Mouse (Mus musculus) forebrain, embryonic 14.5 days (tissue): ENCODE results near the gene Trp53rkb. TPM values are rescaled to one million over a fixed set of nuclear protein-coding genes. Genes with fewer than 3 reads are reported as not detected.
"Not testable (repeated sequence)": the region's sequence is repeated elsewhere in the genome, so short reads cannot be mapped to it uniquely, and the experiment has no call there.

Experiments
- ATAC-seq: fragments of 200-750 bp; cut with Nextera tagmentation; 2 replicates; pipeline ENCODE4 v1.8.0; 2017; ENCODE audit warnings: mild to moderate bottlenecking, moderate library complexity
- DNase-seq: peaks from one replicate; pipeline ENCODE4 v3.0.0-alpha.2; 2015; ENCODE audit warnings: low spot score
- H3K27ac ChIP-seq: fragments of 300-500 bp; sonication (generic); 2 replicates; pipeline ENCODE4 v1.5.1; 2014; ENCODE audit warnings: low read depth, mild to moderate bottlenecking, control low read depth, low read length, moderate library complexity
- H3K27me3 ChIP-seq: fragments of 300-500 bp; sonication (generic); replicated peaks from 2 replicates; pipeline ENCODE4 v1.6.1; 2014; ENCODE audit warnings: low read length, control low read depth, mixed read lengths; ENCODE audit not compliant: control insufficient read depth, insufficient read depth
- H3K36me3 ChIP-seq: fragments of 300-500 bp; sonication (generic); 2 replicates; pipeline ENCODE4 v1.6.1; 2014; ENCODE audit warnings: low read length, control low read depth; ENCODE audit not compliant: control insufficient read depth, insufficient read depth
- H3K4me1 ChIP-seq: fragments of 300-500 bp; sonication (generic); 2 replicates; pipeline ENCODE4 v1.6.1; 2014; ENCODE audit warnings: antibody characterized with exemption, low read length, control low read depth; ENCODE audit not compliant: control insufficient read depth, insufficient read depth
- H3K4me2 ChIP-seq: fragments of 300-500 bp; sonication (generic); 2 replicates; pipeline ENCODE4 v1.6.1; 2014; ENCODE audit warnings: mild to moderate bottlenecking, control low read depth, low read length
- H3K4me3 ChIP-seq: fragments of 300-500 bp; sonication (generic); 2 replicates; pipeline ENCODE4 v1.5.1; 2014; ENCODE audit warnings: low read depth, low read length, control low read depth
- H3K9ac ChIP-seq: fragments of 300-500 bp; sonication (generic); 2 replicates; pipeline ENCODE4 v1.6.1; 2014; ENCODE audit warnings: mild to moderate bottlenecking, low read length, control low read depth, moderate library complexity
- H3K9me3 ChIP-seq: fragments of 300-500 bp; sonication (generic); replicated peaks from 2 replicates; pipeline ENCODE4 v1.6.1; 2016; ENCODE audit warnings: low read length, control low read depth, mixed read lengths; ENCODE audit not compliant: control insufficient read depth
- WGBS: fragments of 180-500 bp; shearing (Covaris S2); extraction: QIAGEN DNeasy Blood & Tissue Kit; methylation state at CpG from one replicate; pipeline ENCODE4 v1.1.7; 2014; 5-methylcytosine and 5-hydroxymethylcytosine counted together
- polyA plus RNA-seq: library from polyadenylated mRNA; unstranded; fragments of >200 nt; fragmentation: Nextera tagmentation; extraction: Ambion mirVana; gene quantifications from 2 replicates; pipeline ENCODE4 v1.2.1, GENCODE M21; 2014

The Trp53rkb gene
- polyA plus RNA-seq, 1 experiment from 2014 or later = 9.1 TPM

GRCm38 (mm10) chr2:166784376-166784775 lies 8.0 kb upstream of the Trp53rkb start:
- no peaks in the 10 kb centered on the region for H3K9me3 ChIP-seq
- H3K27ac ChIP-seq = no peak overlapping the region
- H3K4me1 ChIP-seq = peaks cover 10% of the 10 kb centered on the region; the same call in 1 of the 2 replicates
- WGBS = 79% methylated on average over 6 of the region's 6 CpGs
- H3K4me3 ChIP-seq = no peak overlapping the region
- no peaks in the 10 kb centered on the region for H3K27me3 ChIP-seq
- H3K9ac ChIP-seq = no peak overlapping the region
- no peak for DNase-seq
- H3K4me2 ChIP-seq = no peak overlapping the region
- no peak for ATAC-seq
- H3K36me3 ChIP-seq = no peaks in the 10 kb centered on the region

- peak overlapping the region; percentile 59 for H3K4me3 ChIP-seq
- peaks cover 10% of the 10 kb centered on the region; the same call in 1 of the 2 replicates for H3K4me1 ChIP-seq
- no peaks in the 10 kb centered on the region for H3K36me3 ChIP-seq
- peak overlapping the region; percentile 84 for H3K9ac ChIP-seq
- no peaks in the 10 kb centered on the region for H3K27me3 ChIP-seq
- WGBS = under 1% methylated on average over 35 of the region's 35 CpGs
- no peaks in the 10 kb centered on the region for H3K9me3 ChIP-seq
- no peak overlapping the region for H3K27ac ChIP-seq
- DNase-seq = peak; percentile 98
- ATAC-seq = peak; percentile 99
- H3K4me2 ChIP-seq = peak overlapping the region; percentile 81
Observed at GRCm38 (mm10) chr2:166786353-166787004, 5.9 kb upstream of the Trp53rkb start.

- Histone ChIP-seq H3K4me3 (no peak overlapping the region), H3K9ac (no peak overlapping the region), H3K27ac (peak overlapping the region; percentile 55), H3K4me2 (no peak overlapping the region), H3K4me1 (peaks cover 14% of the 10 kb centered on the region), H3K36me3 (peaks cover 9% of the 10 kb centered on the region), H3K9me3 (no peaks in the 10 kb centered on the region), H3K27me3 (no peaks in the 10 kb centered on the region)
- ATAC-seq (no peak), DNase-seq (no peak)
- WGBS = 54% methylated on average over 5 of the region's 5 CpGs
Observed at GRCm38 (mm10) chr2:166791738-166792137, 593 bp upstream of the Trp53rkb start.

- peak; percentile 91 for ATAC-seq
- Histone ChIP-seq H3K4me2 (peak overlapping the region; percentile 63), H3K27ac (peak overlapping the region; percentile 58; the same call in 1 of the 2 replicates), H3K4me1 (peaks cover 11% of the 10 kb centered on the region), H3K9ac (peak overlapping the region; percentile 80), H3K4me3 (peak overlapping the region; percentile 67), H3K36me3 (peaks cover 27% of the 10 kb centered on the region)
- H3K27me3 ChIP-seq, H3K9me3 ChIP-seq: not testable (repeated sequence)
- peak; percentile 82 for DNase-seq
- under 1% methylated on average over 70 of the region's 76 CpGs for WGBS
Observed at GRCm38 (mm10) chr2:166793542-166794214, 1.3 kb downstream of the Trp53rkb start.

- 81% methylated on average over 11 of the region's 11 CpGs for WGBS
- DNase-seq (no peak), ATAC-seq (no peak)
- H3K27ac ChIP-seq = no peak overlapping the region
- H3K36me3 ChIP-seq = peaks cover 29% of the 10 kb centered on the region
- H3K4me3 ChIP-seq = no peak overlapping the region
- H3K4me2 ChIP-seq = no peak overlapping the region
- no peaks in the 10 kb centered on the region for H3K9me3 ChIP-seq
- H3K27me3 ChIP-seq = no peaks in the 10 kb centered on the region
- no peak overlapping the region for H3K9ac ChIP-seq
- H3K4me1 ChIP-seq = no peaks in the 10 kb centered on the region
Observed at GRCm38 (mm10) chr2:166799615-166800472, 7.5 kb downstream of the Trp53rkb start.

- Histone ChIP-seq H3K36me3 (peaks cover 29% of the 10 kb centered on the region), H3K9me3 (no peaks in the 10 kb centered on the region), H3K27ac (no peak overlapping the region), H3K9ac (no peak overlapping the region), H3K4me3 (no peak overlapping the region), H3K27me3 (no peaks in the 10 kb centered on the region), H3K4me1 (no peaks in the 10 kb centered on the region), H3K4me2 (no peak overlapping the region)
- no peak for DNase-seq
- 86% methylated on average over 7 of the region's 7 CpGs for WGBS
- no peak for ATAC-seq
Observed at GRCm38 (mm10) chr2:166800473-166800857, 8.1 kb downstream of the Trp53rkb start.

- H3K27me3 ChIP-seq = no peaks in the 10 kb centered on the region
- H3K4me3 ChIP-seq = no peak overlapping the region
- peaks cover 22% of the 10 kb centered on the region for H3K36me3 ChIP-seq
- H3K27ac ChIP-seq = no peak overlapping the region
- no peak overlapping the region for H3K9ac ChIP-seq
- H3K4me1 ChIP-seq = peaks cover 4% of the 10 kb centered on the region; the same call in 1 of the 2 replicates
- H3K9me3 ChIP-seq = no peaks in the 10 kb centered on the region
- ATAC-seq (no peak), DNase-seq (no peak)
- WGBS = 74% methylated on average over 2 of the region's 2 CpGs
- no peak overlapping the region for H3K4me2 ChIP-seq
Observed at GRCm38 (mm10) chr2:166801436-166801835, 9.1 kb downstream of the Trp53rkb start.

- 91% methylated on average over 3 of the region's 3 CpGs for WGBS
- Histone ChIP-seq H3K4me1 (peaks cover 4% of the 10 kb centered on the region; the same call in 1 of the 2 replicates), H3K27me3 (no peaks in the 10 kb centered on the region), H3K4me3 (no peak overlapping the region), H3K36me3 (peaks cover 6% of the 10 kb centered on the region), H3K9ac (no peak overlapping the region), H3K4me2 (no peak overlapping the region), H3K9me3 (no peaks in the 10 kb centered on the region), H3K27ac (no peak overlapping the region)
- DNase-seq (no peak), ATAC-seq (no peak)
Observed at GRCm38 (mm10) chr2:166803298-166803697, 11.0 kb downstream of the Trp53rkb start.
